Mouse (Mus musculus): ENCODE results near the gene Ltbp1. TPM values are rescaled to one million over a fixed set of nuclear protein-coding genes. Genes with fewer than 3 reads are reported as not detected.

Gene Ltbp1
- polyA plus RNA-seq, 1 experiment: 12.2 TPM

GRCm38 (mm10) chr17:75180956-75181588, 175.7 kb downstream of the Ltbp1 start:
- TF ChIP-seq POLR2A (IDR thresholded peaks at IDR 0.05; ENCODE audit: low read depth, low read length): no peak
- no peak for TF ChIP-seq CTCF (IDR thresholded peaks at IDR 0.05; ENCODE audit: extremely low read depth, insufficient read length, insufficient replicate concordance, low read depth, low read length)
- Histone ChIP-seq H3K4me3 (ENCODE audit: low read depth, low read length) (no peak overlapping the region), H3K27ac (ENCODE audit: insufficient read depth, low read depth, low read length) (no peak overlapping the region), H3K36me3 (ENCODE audit: control insufficient read depth, insufficient read depth, low read length) (no peaks in the 10 kb centered on the region), H3K27me3 (ENCODE audit: control insufficient read depth, insufficient read depth, low read length) (no peaks in the 10 kb centered on the region), H3K4me1 (ENCODE audit: control insufficient read depth, insufficient read depth, insufficient read length, low read length) (no peaks in the 10 kb centered on the region)
- WGBS: 61% methylated on average over 12 of the region's 12 CpGs

GRCm38 (mm10) chr17:75182319-75183001, 177.1 kb downstream of the Ltbp1 start:
- TF ChIP-seq POLR2A (IDR thresholded peaks at IDR 0.05; ENCODE audit: low read depth, low read length): no peak
- TF ChIP-seq CTCF (IDR thresholded peaks at IDR 0.05; ENCODE audit: extremely low read depth, insufficient read length, insufficient replicate concordance, low read depth, low read length): no peak
- 73% methylated on average over 14 of the region's 14 CpGs for WGBS
- H3K27me3 ChIP-seq (ENCODE audit: control insufficient read depth, insufficient read depth, low read length): no peaks in the 10 kb centered on the region
- no peak overlapping the region for H3K27ac ChIP-seq (ENCODE audit: insufficient read depth, low read depth, low read length)
- H3K4me1 ChIP-seq (ENCODE audit: control insufficient read depth, insufficient read depth, insufficient read length, low read length): no peaks in the 10 kb centered on the region
- no peak overlapping the region for H3K4me3 ChIP-seq (ENCODE audit: low read depth, low read length)
- no peaks in the 10 kb centered on the region for H3K36me3 ChIP-seq (ENCODE audit: control insufficient read depth, insufficient read depth, low read length)

GRCm38 (mm10) chr17:75186732-75187509, 181.6 kb downstream of the Ltbp1 start:
- WGBS: 81% methylated on average over 8 of the region's 8 CpGs
- TF ChIP-seq POLR2A (IDR thresholded peaks at IDR 0.05; ENCODE audit: low read depth, low read length): no peak
- no peak for TF ChIP-seq CTCF (IDR thresholded peaks at IDR 0.05; ENCODE audit: extremely low read depth, insufficient read length, insufficient replicate concordance, low read depth, low read length)

GRCm38 (mm10) chr17:75196952-75197351, 191.6 kb downstream of the Ltbp1 start:
- no peaks in the 10 kb centered on the region for H3K27me3 ChIP-seq (ENCODE audit: control insufficient read depth, insufficient read depth, low read length)
- no peaks in the 10 kb centered on the region for H3K36me3 ChIP-seq (ENCODE audit: control insufficient read depth, insufficient read depth, low read length)
- TF ChIP-seq CTCF (IDR thresholded peaks at IDR 0.05; ENCODE audit: extremely low read depth, insufficient read length, insufficient replicate concordance, low read depth, low read length) (no peak), POLR2A (IDR thresholded peaks at IDR 0.05; ENCODE audit: low read depth, low read length) (no peak)
- H3K27ac ChIP-seq (ENCODE audit: insufficient read depth, low read depth, low read length): no peak overlapping the region
- H3K4me1 ChIP-seq (ENCODE audit: control insufficient read depth, insufficient read depth, insufficient read length, low read length): no peaks in the 10 kb centered on the region
- whole genome bisulfite sequencing: 81% methylated on average over 2 of the region's 2 CpGs
- no peak overlapping the region for H3K4me3 ChIP-seq (ENCODE audit: low read depth, low read length)

More at GRCm38 (mm10) chr17:75186732-75187509, 181.6 kb downstream of the Ltbp1 start:
- Histone ChIP-seq H3K36me3 (ENCODE audit: control insufficient read depth, insufficient read depth, low read length) (no peaks in the 10 kb centered on the region), H3K27me3 (ENCODE audit: control insufficient read depth, insufficient read depth, low read length) (no peaks in the 10 kb centered on the region), H3K4me3 (ENCODE audit: low read depth, low read length) (no peak overlapping the region), H3K27ac (ENCODE audit: insufficient read depth, low read depth, low read length) (no peak overlapping the region), H3K4me1 (ENCODE audit: control insufficient read depth, insufficient read depth, insufficient read length, low read length) (no peaks in the 10 kb centered on the region)

GRCm38 (mm10) chr17:75198767-75199166, 193.4 kb downstream of the Ltbp1 start:
- TF ChIP-seq CTCF (IDR thresholded peaks at IDR 0.05; ENCODE audit: extremely low read depth, insufficient read length, insufficient replicate concordance, low read depth, low read length): no peak
- TF ChIP-seq POLR2A (IDR thresholded peaks at IDR 0.05; ENCODE audit: low read depth, low read length): no peak
- Histone ChIP-seq H3K4me1 (ENCODE audit: control insufficient read depth, insufficient read depth, insufficient read length, low read length) (no peaks in the 10 kb centered on the region), H3K4me3 (ENCODE audit: low read depth, low read length) (no peak overlapping the region), H3K27ac (ENCODE audit: insufficient read depth, low read depth, low read length) (no peak overlapping the region), H3K36me3 (ENCODE audit: control insufficient read depth, insufficient read depth, low read length) (no peaks in the 10 kb centered on the region), H3K27me3 (ENCODE audit: control insufficient read depth, insufficient read depth, low read length) (no peaks in the 10 kb centered on the region)
- WGBS: 56% methylated on average over 2 of the region's 2 CpGs

- no peaks in the 10 kb centered on the region for H3K4me1 ChIP-seq (ENCODE audit: control insufficient read depth, insufficient read depth, insufficient read length, low read length)
- no peak overlapping the region for H3K4me3 ChIP-seq (ENCODE audit: low read depth, low read length)
- WGBS: 57% methylated on average over 9 of the region's 9 CpGs
- H3K36me3 ChIP-seq (ENCODE audit: control insufficient read depth, insufficient read depth, low read length): no peaks in the 10 kb centered on the region
- no peaks in the 10 kb centered on the region for H3K27me3 ChIP-seq (ENCODE audit: control insufficient read depth, insufficient read depth, low read length)
- TF ChIP-seq CTCF (IDR thresholded peaks at IDR 0.05; ENCODE audit: extremely low read depth, insufficient read length, insufficient replicate concordance, low read depth, low read length) (no peak), POLR2A (IDR thresholded peaks at IDR 0.05; ENCODE audit: low read depth, low read length) (no peak)
- H3K27ac ChIP-seq (ENCODE audit: insufficient read depth, low read depth, low read length): no peak overlapping the region
These were observed 194.3 kb downstream of the Ltbp1 start for GRCm38 (mm10) chr17:75199694-75200093.

GRCm38 (mm10) chr17:75202314-75202713, 196.9 kb downstream of the Ltbp1 start:
- H3K4me1 ChIP-seq (ENCODE audit: control insufficient read depth, insufficient read depth, insufficient read length, low read length): no peaks in the 10 kb centered on the region
- H3K4me3 ChIP-seq (ENCODE audit: low read depth, low read length): no peak overlapping the region
- H3K27ac ChIP-seq (ENCODE audit: insufficient read depth, low read depth, low read length): no peak overlapping the region
- TF ChIP-seq CTCF (IDR thresholded peaks at IDR 0.05; ENCODE audit: extremely low read depth, insufficient read length, insufficient replicate concordance, low read depth, low read length) (no peak), POLR2A (IDR thresholded peaks at IDR 0.05; ENCODE audit: low read depth, low read length) (no peak)
- 86% methylated on average over 3 of the region's 3 CpGs for WGBS
- H3K36me3 ChIP-seq (ENCODE audit: control insufficient read depth, insufficient read depth, low read length): no peaks in the 10 kb centered on the region
- H3K27me3 ChIP-seq (ENCODE audit: control insufficient read depth, insufficient read depth, low read length): no peaks in the 10 kb centered on the region
